ENCODE assay signal across 8 mouse cellular contexts in genomic region chr1:40224539-40225284, GRCm38 (mm10). TPM values are rescaled to one million over a fixed set of nuclear protein-coding genes. Genes with fewer than 3 reads are reported as not detected.
A peak's percentile ranks its signal among the peaks of the same experiment; 100 is the strongest.
DNase-seq lines count a peak whose midpoint lies in the region; ATAC-seq and TF ChIP-seq lines count a peak whose summit lies in the region.

Gene Il1r1 (plus strand): TSS chr1:40225080.

- H3K4me1 ChIP-seq in intestine, embryonic 15.5 days (replicated peaks), result peaks cover 9% of the 10 kb centered on the region; the same call in 1 of the 2 replicates
- H3K4me1 ChIP-seq in liver, postnatal 0 days (ENCODE audit: insufficient read depth), result peaks cover 34% of the 10 kb centered on the region
- peaks cover 9% of the 10 kb centered on the region for H3K4me1 ChIP-seq in stomach, embryonic 14.5 days (ENCODE audit: control insufficient read depth, insufficient read depth, low read length)

- no peaks in the 10 kb centered on the region for H3K9me3 ChIP-seq in intestine, embryonic 15.5 days
- no peaks in the 10 kb centered on the region for H3K9me3 ChIP-seq in liver, postnatal 0 days (ENCODE audit: low read length)
- H3K9me3 ChIP-seq in stomach, embryonic 14.5 days (ENCODE audit: control insufficient read depth, low read depth, low read length), result no peaks in the 10 kb centered on the region

- peak within 1 kb of the TSS; percentile 52 for H3K4me2 ChIP-seq in intestine, embryonic 15.5 days (replicated peaks)
- H3K4me2 ChIP-seq in liver, postnatal 0 days (ENCODE audit: low read depth, low read length), result peak within 1 kb of the TSS; percentile 53
- H3K4me2 ChIP-seq in stomach, embryonic 14.5 days (replicated peaks; ENCODE audit: low read depth, low read length), result peak within 1 kb of the TSS; percentile 32

- intact Hi-C loops in gastrocnemius, adult 2 months (cut with DNase I), result loop anchor here (10.0 kb wide), 1 partner anchor 150 kb away; no protein-coding TSS in a partner anchor

- H3K27me3 ChIP-seq in intestine, embryonic 15.5 days (replicated peaks), result no peaks in the 10 kb centered on the region
- H3K27me3 ChIP-seq in liver, postnatal 0 days (ENCODE audit: insufficient read depth, low read length), result no peaks in the 10 kb centered on the region
- no peaks in the 10 kb centered on the region for H3K27me3 ChIP-seq in stomach, embryonic 14.5 days (ENCODE audit: control insufficient read depth, insufficient read depth, low read length)

- WGBS in intestine, embryonic 15.5 days, result 21% methylated on average over 12 of the region's 12 CpGs
- WGBS in liver, postnatal 0 days (ENCODE audit: insufficient replicate concordance), result 29% methylated on average over 12 of the region's 12 CpGs
- WGBS in stomach, embryonic 14.5 days, result 21% methylated on average over 12 of the region's 12 CpGs

- peak; percentile 77 for ATAC-seq in intestine, embryonic 15.5 days
- ATAC-seq in liver, postnatal 0 days, result peak; percentile 63
- ATAC-seq in stomach, embryonic 14.5 days (ENCODE audit: insufficient number of reproducible peaks, insufficient read depth, low FRiP score, low read depth), result peak; percentile 44; the same call in 1 of the 2 replicates
- ATAC-seq in CD4-positive, CD25-positive, alpha-beta regulatory T cell, adult 4 months, result no peak

- H3K9ac ChIP-seq in intestine, embryonic 15.5 days, result no peak within 1 kb of the TSS
- H3K9ac ChIP-seq in liver, postnatal 0 days (replicated peaks), result peak within 1 kb of the TSS; percentile 28; the same call in 1 of the 2 replicates
- H3K9ac ChIP-seq in stomach, embryonic 14.5 days (replicated peaks; ENCODE audit: low read depth, low read length), result no peak within 1 kb of the TSS

- peak within 1 kb of the TSS; percentile 73 for H3K27ac ChIP-seq in gastrocnemius, adult 2 months
- peak within 1 kb of the TSS; percentile 63 for H3K27ac ChIP-seq in intestine, embryonic 15.5 days
- H3K27ac ChIP-seq in liver, postnatal 0 days (ENCODE audit: low read depth), result peak within 1 kb of the TSS; percentile 79
- peak within 1 kb of the TSS; percentile 12; the same call in 1 of the 2 replicates for H3K27ac ChIP-seq in stomach, embryonic 14.5 days (ENCODE audit: low read length)

- DNase-seq in 3134 (ENCODE audit: extremely low read depth, insufficient read length, low spot score) (peak; percentile 65), MEL-GATA-1-ER (ENCODE audit: extremely low read depth, low read depth) (peak; percentile 61)
- DNase-seq in gastrocnemius, adult 2 months, result peak; percentile 84
- peak; percentile 73 for DNase-seq in liver, postnatal 0 days
- DNase-seq in yolk sac, embryonic 10.5 days (ENCODE audit: low spot score), result no peak

- no peak for TF ChIP-seq CTCF in gastrocnemius, adult 2 months (IDR thresholded peaks at IDR 0.05)
- no peak for TF ChIP-seq CTCF in liver, postnatal 0 days (IDR thresholded peaks at IDR 0.05; ENCODE audit: low read depth)

- no peak for TF ChIP-seq EP300 in liver, postnatal 0 days (IDR thresholded peaks at IDR 0.05; ENCODE audit: low read depth)

- peak within 1 kb of the TSS; percentile 64 for H3K4me3 ChIP-seq in gastrocnemius, adult 2 months
- peak within 1 kb of the TSS; percentile 16; the same call in 1 of the 2 replicates for H3K4me3 ChIP-seq in intestine, embryonic 15.5 days (replicated peaks)
- peak within 1 kb of the TSS; percentile 27 for H3K4me3 ChIP-seq in liver, postnatal 0 days (ENCODE audit: low read depth, low read length)
- H3K4me3 ChIP-seq in stomach, embryonic 14.5 days (ENCODE audit: low read depth, low read length), result no peak within 1 kb of the TSS

- no peaks in the 10 kb centered on the region for H3K36me3 ChIP-seq in intestine, embryonic 15.5 days
- no peaks in the 10 kb centered on the region for H3K36me3 ChIP-seq in liver, postnatal 0 days (replicated peaks; ENCODE audit: insufficient read depth, low read length)
- no peaks in the 10 kb centered on the region for H3K36me3 ChIP-seq in stomach, embryonic 14.5 days (ENCODE audit: control insufficient read depth, insufficient read depth, low read length)

RNA-seq across cellular contexts. Expression of gene Il1r1, which starts in this region (rescaled TPM):
- total RNA-seq in gastrocnemius, adult 2 months (2021), result 1 to 10 TPM; 3.0 to 3.4 TPM
- 6.4 and 7.5 TPM in 2 replicates for polyA plus RNA-seq in intestine, embryonic 15.5 days (2015; fragmentation: Nextera tagmentation; extraction: Ambion mirVana)
- 12.7 and 15.1 TPM in 2 replicates for polyA plus RNA-seq in liver, postnatal 0 days (2015; fragmentation: Nextera tagmentation; extraction: Ambion mirVana)
- 8.3 and 9.7 TPM in 2 replicates for polyA plus RNA-seq in stomach, embryonic 14.5 days (2014; fragmentation: Nextera tagmentation; extraction: Ambion mirVana)
- polyA plus RNA-seq in CD4-positive, CD25-positive, alpha-beta regulatory T cell, adult 4 months (2017; shearing (Covaris generic)), result not detected

Comparison
In these comparisons a context has a peak if more than half of its experiments do, and no peak if none do; other contexts are left out.
1. H3K27ac ChIP-seq: peak in every context shown above with its lines; median percentile 79 in liver, postnatal 0 days; 73 in gastrocnemius, adult 2 months; 63 in intestine, embryonic 15.5 days; 12 in stomach, embryonic 14.5 days.